Mouse (Mus musculus): ENCODE data around the gene Kdsr. TPM values are rescaled to one million over a fixed set of nuclear protein-coding genes. Genes with fewer than 3 reads are reported as not detected.

Kdsr gene
- polyA plus RNA-seq, 1 experiment from 2014 or later, result 7.5 TPM

DNA sequence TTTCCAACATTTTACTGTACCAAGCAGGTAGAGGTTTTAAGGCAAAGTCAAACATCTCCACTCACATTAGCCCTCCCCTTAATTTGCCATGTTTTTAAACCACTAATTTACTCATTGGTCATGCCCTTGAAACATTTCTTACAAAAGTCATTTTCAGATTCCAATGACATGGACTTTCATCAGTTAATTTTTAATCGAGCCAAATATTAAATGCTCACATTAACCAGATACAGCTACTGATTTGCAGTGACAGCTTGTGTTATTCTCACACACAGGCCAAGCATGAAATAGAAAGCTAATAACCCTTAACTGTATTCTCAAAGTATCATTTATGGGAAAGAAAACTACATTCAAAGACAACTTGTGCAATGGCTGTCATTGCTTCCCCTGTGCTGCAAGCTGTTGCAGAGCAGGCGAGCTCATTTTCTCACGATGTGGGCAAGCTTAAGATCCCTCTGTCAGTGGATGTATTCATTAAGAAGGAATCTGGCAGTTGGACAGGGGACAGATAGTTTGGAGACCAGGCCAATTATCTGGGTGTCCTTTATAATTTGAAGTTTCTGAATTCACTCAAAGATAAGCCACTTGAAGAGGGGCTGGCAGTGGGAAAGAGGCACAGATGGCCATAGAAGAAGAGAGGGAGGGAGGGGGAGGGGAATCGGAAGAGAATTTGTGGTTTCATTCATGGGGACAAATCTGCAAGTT, 56.9 kb downstream of the Kdsr start:
- 74% methylated on average over 4 of the region's 4 CpGs for WGBS
- Histone ChIP-seq H3K27me3 (ENCODE audit: poor library complexity, severe bottlenecking) (no peaks in the 10 kb centered on the region), H3K27ac (no peak overlapping the region), H3K4me3 (no peak overlapping the region), H3K9me3 (no peaks in the 10 kb centered on the region), H3K36me3 (replicated peaks) (no peaks in the 10 kb centered on the region), H3K4me1 (peaks cover 25% of the 10 kb centered on the region)
- no peak for DNase-seq (ENCODE audit: extremely low spot score, low spot score)

GRCm38 (mm10) chr1:106700520-106701114, 58.9 kb downstream of the Kdsr start:
- 92% methylated on average over 9 of the region's 9 CpGs for WGBS
- DNase-seq (ENCODE audit: extremely low spot score, low spot score), result no peak
- no peak overlapping the region for H3K27ac ChIP-seq

GRCm38 (mm10) chr1:106696472-106696871, 63.1 kb downstream of the Kdsr start:
- Histone ChIP-seq H3K9me3 (no peaks in the 10 kb centered on the region), H3K4me1 (peaks cover 13% of the 10 kb centered on the region; the same call in 1 of the 2 replicates), H3K4me3 (no peak overlapping the region), H3K27ac (no peak overlapping the region), H3K36me3 (replicated peaks) (no peaks in the 10 kb centered on the region), H3K27me3 (ENCODE audit: poor library complexity, severe bottlenecking) (no peaks in the 10 kb centered on the region)
- DNase-seq (ENCODE audit: extremely low spot score, low spot score), result no peak
- 76% methylated on average over 5 of the region's 5 CpGs for WGBS

More at GRCm38 (mm10) chr1:106700520-106701114, 58.9 kb downstream of the Kdsr start:
- Histone ChIP-seq H3K4me1 (peaks cover 25% of the 10 kb centered on the region), H3K9me3 (no peaks in the 10 kb centered on the region), H3K27me3 (ENCODE audit: poor library complexity, severe bottlenecking) (no peaks in the 10 kb centered on the region), H3K36me3 (replicated peaks) (no peaks in the 10 kb centered on the region), H3K4me3 (no peak overlapping the region)

DNA sequence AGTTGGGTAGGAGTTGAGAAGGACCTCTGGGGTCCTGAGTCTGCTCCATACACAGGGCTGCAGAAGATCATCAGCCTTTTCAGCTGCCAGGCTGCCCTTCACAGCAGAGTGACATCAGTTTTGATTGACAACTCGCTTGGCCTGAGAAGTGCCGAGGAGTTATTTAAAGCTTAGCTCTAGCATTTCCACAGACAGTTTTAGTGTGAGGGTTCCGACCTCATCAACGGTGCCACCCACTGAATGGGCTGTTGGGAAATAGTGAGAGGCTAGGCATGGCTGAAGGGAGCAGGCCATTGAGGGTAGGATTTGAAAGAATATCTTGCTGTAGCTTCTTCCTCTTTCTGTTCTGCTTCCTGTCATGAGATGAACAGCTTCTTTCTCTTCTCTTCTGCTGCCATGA, 63.9 kb downstream of the Kdsr start:
- Histone ChIP-seq H3K27ac (no peak overlapping the region), H3K27me3 (ENCODE audit: poor library complexity, severe bottlenecking) (no peaks in the 10 kb centered on the region), H3K9me3 (no peaks in the 10 kb centered on the region), H3K4me3 (no peak overlapping the region), H3K36me3 (replicated peaks) (no peaks in the 10 kb centered on the region), H3K4me1 (peaks cover 10% of the 10 kb centered on the region; the same call in 1 of the 2 replicates)
- 90% methylated on average over 4 of the region's 4 CpGs for WGBS
- DNase-seq (ENCODE audit: extremely low spot score, low spot score), result no peak

GRCm38 (mm10) chr1:106694316-106694715, 65.2 kb downstream of the Kdsr start:
- no peak for DNase-seq (ENCODE audit: extremely low spot score, low spot score)
- H3K27ac ChIP-seq, result no peak overlapping the region

DNA sequence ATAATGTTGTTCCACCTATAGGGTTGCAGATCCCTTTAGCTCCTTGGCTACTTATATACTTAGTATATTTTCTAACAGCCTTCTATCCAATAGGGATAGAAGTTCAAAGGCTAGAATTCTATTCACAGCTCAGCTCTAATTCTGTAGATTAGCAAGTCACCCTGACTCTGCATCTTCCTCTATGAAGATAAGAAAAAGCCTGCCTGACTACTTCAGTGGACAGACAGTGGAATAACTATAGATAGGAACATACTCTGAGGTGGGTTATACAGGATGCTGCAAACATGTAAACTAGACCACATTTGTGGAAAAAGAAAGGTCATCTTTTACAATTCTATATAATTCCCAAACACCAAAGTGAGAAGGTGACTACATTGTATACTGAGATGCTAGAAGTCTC, 66.9 kb downstream of the Kdsr start:
- no peaks in the 10 kb centered on the region for H3K36me3 ChIP-seq (replicated peaks)
- no peak for DNase-seq (ENCODE audit: extremely low spot score, low spot score)
- no peaks in the 10 kb centered on the region for H3K9me3 ChIP-seq
- H3K4me3 ChIP-seq, result no peak overlapping the region
- no peaks in the 10 kb centered on the region for H3K27me3 ChIP-seq (ENCODE audit: poor library complexity, severe bottlenecking)
- H3K27ac ChIP-seq, result no peak overlapping the region
- H3K4me1 ChIP-seq, result no peaks in the 10 kb centered on the region

More at GRCm38 (mm10) chr1:106694316-106694715, 65.2 kb downstream of the Kdsr start:
- WGBS, result 92% methylated on average over 6 of the region's 6 CpGs
- Histone ChIP-seq H3K4me3 (no peak overlapping the region), H3K4me1 (peaks cover 10% of the 10 kb centered on the region; the same call in 1 of the 2 replicates), H3K27me3 (ENCODE audit: poor library complexity, severe bottlenecking) (no peaks in the 10 kb centered on the region), H3K9me3 (no peaks in the 10 kb centered on the region), H3K36me3 (replicated peaks) (no peaks in the 10 kb centered on the region)

DNA sequence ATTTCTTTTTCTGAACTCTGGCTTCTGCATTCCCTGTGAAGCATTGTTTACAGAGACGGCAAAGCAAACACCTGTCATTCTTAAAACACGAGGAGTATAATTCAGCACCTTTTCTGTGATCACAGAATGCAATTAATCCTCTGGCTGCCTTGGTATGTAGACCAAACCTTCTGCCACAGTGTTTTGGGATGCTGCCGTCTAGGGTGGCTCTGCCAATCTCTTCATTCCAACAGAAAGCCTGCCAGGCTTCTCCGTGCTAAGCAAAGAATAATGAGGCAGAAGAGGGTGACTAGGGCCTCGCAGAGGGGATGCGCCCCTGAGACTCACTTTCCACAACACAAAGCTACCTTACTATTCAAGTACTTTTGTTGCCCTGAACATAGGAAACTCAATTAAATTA, 68.6 kb downstream of the Kdsr start:
- H3K4me1 ChIP-seq, result no peaks in the 10 kb centered on the region
- no peak overlapping the region for H3K4me3 ChIP-seq
- no peaks in the 10 kb centered on the region for H3K27me3 ChIP-seq (ENCODE audit: poor library complexity, severe bottlenecking)
- H3K36me3 ChIP-seq (replicated peaks), result no peaks in the 10 kb centered on the region
- 87% methylated on average over 6 of the region's 6 CpGs for WGBS
- no peaks in the 10 kb centered on the region for H3K9me3 ChIP-seq
- no peak overlapping the region for H3K27ac ChIP-seq
- DNase-seq (ENCODE audit: extremely low spot score, low spot score), result no peak

- WGBS, result 81% methylated on average over 5 of the region's 5 CpGs
- no peak for DNase-seq (ENCODE audit: extremely low spot score, low spot score)
- H3K9me3 ChIP-seq, result no peaks in the 10 kb centered on the region
- no peaks in the 10 kb centered on the region for H3K4me1 ChIP-seq
- H3K4me3 ChIP-seq, result no peak overlapping the region
- H3K36me3 ChIP-seq (replicated peaks), result no peaks in the 10 kb centered on the region
- no peaks in the 10 kb centered on the region for H3K27me3 ChIP-seq (ENCODE audit: poor library complexity, severe bottlenecking)
- H3K27ac ChIP-seq, result no peak overlapping the region
Measured at GRCm38 (mm10) chr1:106688161-106688516, 71.4 kb downstream of the Kdsr start.

- Histone ChIP-seq H3K27me3 (ENCODE audit: poor library complexity, severe bottlenecking) (no peaks in the 10 kb centered on the region), H3K36me3 (replicated peaks) (no peaks in the 10 kb centered on the region), H3K27ac (no peak overlapping the region), H3K4me1 (no peaks in the 10 kb centered on the region), H3K4me3 (no peak overlapping the region), H3K9me3 (no peaks in the 10 kb centered on the region)
- no peak for DNase-seq (ENCODE audit: extremely low spot score, low spot score)
- WGBS, result 89% methylated on average over 18 of the region's 18 CpGs
Measured at GRCm38 (mm10) chr1:106687435-106688160, 71.9 kb downstream of the Kdsr start.

GRCm38 (mm10) chr1:106685702-106686101, 73.8 kb downstream of the Kdsr start:
- no peaks in the 10 kb centered on the region for H3K4me1 ChIP-seq
- 87% methylated on average over 2 of the region's 2 CpGs for WGBS
- no peaks in the 10 kb centered on the region for H3K36me3 ChIP-seq (replicated peaks)
- H3K27ac ChIP-seq, result no peak overlapping the region
- no peaks in the 10 kb centered on the region for H3K9me3 ChIP-seq
- no peaks in the 10 kb centered on the region for H3K27me3 ChIP-seq (ENCODE audit: poor library complexity, severe bottlenecking)
- no peak for DNase-seq (ENCODE audit: extremely low spot score, low spot score)
- no peak overlapping the region for H3K4me3 ChIP-seq

DNA sequence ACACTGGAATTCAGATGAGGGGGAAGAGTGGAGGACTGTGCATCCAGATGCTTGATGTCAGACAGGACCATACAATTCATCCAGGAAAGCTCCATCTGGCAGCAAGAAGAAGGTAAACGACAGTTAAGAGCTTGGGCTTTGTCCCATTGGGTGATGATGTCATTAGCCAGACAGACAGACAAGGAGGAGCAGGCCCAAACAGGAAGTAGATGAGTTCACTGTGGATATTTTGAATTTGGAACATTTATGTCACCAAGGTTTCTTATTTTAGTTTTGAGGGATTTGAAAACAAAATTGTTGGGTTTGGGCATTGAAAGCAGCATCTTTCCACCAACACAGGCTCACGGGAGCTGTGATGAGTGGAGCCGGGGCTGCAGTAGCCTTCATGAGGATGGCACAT, 75.0 kb downstream of the Kdsr start:
- Histone ChIP-seq H3K27ac (no peak overlapping the region), H3K4me1 (no peaks in the 10 kb centered on the region), H3K4me3 (no peak overlapping the region), H3K9me3 (no peaks in the 10 kb centered on the region), H3K27me3 (ENCODE audit: poor library complexity, severe bottlenecking) (no peaks in the 10 kb centered on the region), H3K36me3 (replicated peaks) (no peaks in the 10 kb centered on the region)
- WGBS, result 85% methylated on average over 3 of the region's 3 CpGs
- DNase-seq (ENCODE audit: extremely low spot score, low spot score), result no peak

GRCm38 (mm10) chr1:106682829-106683228, 76.7 kb downstream of the Kdsr start:
- no peak overlapping the region for H3K27ac ChIP-seq
- H3K27me3 ChIP-seq (ENCODE audit: poor library complexity, severe bottlenecking), result no peaks in the 10 kb centered on the region
- WGBS, result 87% methylated on average over 3 of the region's 3 CpGs
- H3K36me3 ChIP-seq (replicated peaks), result no peaks in the 10 kb centered on the region
- H3K9me3 ChIP-seq, result no peaks in the 10 kb centered on the region
- no peak overlapping the region for H3K4me3 ChIP-seq
- DNase-seq (ENCODE audit: extremely low spot score, low spot score), result no peak
- H3K4me1 ChIP-seq, result no peaks in the 10 kb centered on the region
